Mouse (Mus musculus): ENCODE data around the gene Cnn2.

Cnn2 gene

DNA sequence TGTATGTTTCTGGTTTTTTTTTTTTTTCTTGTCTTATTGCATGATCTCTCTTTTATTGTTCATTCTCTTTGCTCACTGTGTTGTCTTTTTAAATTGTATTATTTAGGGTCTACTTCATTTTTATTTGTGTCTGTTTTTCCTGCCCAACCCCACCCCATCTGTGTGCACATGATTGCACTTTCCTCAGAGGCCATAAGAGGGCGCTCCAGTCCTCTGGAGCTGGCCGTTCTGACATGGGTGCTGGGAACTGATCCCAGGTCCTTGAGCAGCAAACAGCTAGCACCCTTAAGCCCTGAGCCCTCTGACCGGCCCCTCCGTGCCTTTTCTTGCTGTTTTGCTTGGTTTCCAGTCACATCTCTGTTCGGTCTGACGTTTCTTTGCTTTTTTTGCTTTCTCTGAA, 3.2 kb downstream of the Cnn2 start:
- no peak for DNase-seq

DNA sequence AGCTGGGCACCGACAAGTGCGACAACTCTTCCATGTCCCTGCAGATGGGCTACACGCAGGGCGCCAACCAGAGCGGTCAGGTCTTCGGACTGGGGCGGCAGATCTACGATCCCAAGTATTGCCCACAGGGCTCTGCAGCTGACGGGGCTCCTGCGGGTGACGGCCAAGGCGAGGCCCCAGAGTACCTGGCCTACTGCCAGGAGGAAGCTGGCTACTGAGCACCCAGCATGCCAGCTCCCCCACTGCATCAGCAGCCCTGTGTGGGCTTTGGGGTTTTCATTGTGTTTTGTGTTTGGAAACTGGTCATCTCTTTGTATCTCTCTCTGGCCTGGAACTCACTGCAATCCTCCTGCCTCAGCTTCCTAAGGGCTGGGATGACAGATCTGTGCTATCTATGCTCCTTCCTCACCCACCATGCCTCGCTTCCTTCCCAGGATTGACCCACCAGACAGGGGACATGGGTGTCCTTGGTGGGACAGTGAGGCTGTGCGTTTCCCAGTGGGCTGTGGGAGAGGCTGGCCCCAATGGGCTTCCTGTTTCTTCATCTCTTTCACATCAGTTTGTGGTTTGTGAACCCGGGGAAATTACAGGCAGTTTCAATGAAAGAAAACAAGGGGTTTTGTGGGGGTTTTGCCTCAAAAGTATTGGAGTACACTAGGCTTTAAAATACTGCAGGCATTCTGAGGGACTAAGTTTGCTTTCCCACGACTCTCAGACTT, 6.2 kb downstream of the Cnn2 start:
- DNase-seq: peak; percentile 45 to 63

DNA sequence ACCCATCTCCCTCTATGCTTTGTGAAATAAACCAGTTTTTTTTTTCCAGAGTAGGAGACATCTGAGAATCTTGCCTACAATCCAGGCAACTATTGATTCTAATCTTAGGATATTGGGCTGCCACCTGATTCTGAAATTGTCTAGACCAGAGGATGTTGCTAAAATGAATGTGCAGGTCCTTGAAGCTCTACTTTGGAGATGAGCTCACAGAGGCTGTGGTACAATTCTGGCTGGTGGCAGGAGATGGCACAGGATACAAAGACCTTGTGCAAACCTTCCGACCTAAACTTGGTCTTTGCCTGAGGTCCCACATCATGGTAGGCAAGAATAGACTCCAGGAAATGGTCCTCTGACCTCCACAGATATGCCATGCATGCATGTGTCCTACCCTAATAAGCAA, 7.3 kb downstream of the Cnn2 start:
- no peak for DNase-seq

DNA sequence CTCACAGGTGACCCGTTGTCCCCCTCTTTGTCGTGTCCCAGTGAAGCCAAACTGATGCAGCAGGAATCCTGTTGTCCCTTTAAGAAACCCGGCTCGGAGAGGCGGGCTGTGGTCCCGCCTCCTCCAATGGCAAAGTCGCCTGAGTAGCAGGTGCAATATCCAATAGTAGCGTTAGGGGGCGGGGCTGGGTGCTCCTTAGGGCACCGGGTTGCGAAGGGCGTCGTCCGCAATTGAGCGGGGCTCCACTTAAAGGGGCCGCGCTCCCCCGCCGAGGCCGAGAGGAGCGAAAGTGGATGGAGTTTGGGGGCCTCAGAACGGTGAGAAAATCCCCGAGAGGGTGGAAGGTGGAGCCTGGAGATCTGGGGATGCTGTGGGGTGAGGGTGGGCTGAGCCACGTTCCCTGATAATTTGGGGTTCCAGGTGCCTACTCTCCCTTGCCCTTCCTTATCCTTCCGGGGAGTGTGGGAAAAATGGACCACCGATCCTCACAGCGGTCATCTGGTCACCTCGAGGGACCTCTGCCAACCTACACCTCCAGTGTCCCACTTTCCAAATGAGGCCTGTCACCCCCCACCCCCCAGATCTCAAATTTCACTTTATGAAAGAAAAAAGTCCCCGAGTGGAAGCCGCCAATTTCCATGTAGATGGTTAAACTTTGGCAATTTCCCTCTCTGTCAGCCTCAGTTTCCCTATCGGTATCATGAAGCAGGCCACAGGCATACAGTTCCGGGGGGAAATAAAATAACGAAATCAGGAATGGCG, 8.1 kb downstream of the Cnn2 start, which contains the start of gene Abca7:
Gene Abca7 (plus strand): TSS at position 223 of the 762 bp plus-strand sequence.
- peak; percentile 99 for DNase-seq

DNA sequence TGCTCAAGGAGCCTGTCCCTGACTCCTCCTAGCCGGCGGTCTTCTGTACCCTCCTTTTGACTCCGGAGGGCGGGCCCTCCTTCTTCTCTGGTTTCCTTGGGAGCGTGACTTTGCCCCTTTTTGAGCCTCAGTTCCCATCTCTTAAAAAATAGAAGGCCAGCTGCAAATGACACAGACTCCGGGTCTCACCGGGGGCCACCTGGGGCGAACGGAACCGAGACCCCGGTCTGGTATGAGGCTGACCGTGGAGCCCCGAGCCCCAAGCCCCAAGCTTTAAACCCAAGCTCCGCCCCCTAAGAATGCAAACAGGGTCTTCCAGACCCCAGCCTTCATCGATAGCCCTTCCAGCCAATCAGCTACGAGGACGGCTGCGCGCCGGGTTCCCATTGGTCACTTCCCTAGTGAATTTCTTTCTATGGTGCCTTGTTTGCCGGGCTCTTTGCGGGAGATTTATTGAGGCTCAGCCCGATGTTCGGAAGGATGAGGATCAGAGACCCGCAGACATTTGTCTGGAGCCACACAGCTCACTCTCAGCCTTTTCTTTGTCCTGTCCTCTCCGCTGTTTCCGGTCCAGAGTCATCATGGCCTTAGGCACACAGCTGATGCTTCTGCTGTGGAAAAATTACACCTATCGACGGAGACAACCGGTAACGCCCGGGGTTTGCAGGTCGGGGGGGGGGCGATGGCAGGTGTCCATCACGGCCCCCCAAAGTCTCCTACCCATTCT, 8.8 kb downstream of the Cnn2 start:
- peak; percentile 83 to 89 for DNase-seq

DNA sequence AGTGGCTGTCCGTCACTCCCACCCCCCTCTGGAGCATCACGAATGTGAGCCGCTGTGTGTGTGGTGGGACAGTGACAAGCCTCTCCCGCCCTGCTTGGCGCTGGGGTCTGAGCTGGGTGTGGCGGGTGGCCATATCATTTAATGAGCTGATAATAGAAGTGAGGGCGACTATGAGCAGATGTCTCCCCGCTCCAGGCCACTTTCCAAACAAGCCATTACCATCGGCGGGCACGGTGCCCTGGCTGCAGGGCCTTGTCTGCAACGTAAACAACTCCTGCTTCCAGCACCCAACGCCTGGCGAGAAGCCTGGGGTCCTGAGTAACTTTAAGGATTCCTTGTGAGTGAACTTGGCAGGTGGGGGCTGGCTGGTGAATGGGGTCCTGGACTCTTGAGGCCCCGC, 9.4 kb downstream of the Cnn2 start:
- DNase-seq: peak in 1 of 2 experiments; percentile 48

DNA sequence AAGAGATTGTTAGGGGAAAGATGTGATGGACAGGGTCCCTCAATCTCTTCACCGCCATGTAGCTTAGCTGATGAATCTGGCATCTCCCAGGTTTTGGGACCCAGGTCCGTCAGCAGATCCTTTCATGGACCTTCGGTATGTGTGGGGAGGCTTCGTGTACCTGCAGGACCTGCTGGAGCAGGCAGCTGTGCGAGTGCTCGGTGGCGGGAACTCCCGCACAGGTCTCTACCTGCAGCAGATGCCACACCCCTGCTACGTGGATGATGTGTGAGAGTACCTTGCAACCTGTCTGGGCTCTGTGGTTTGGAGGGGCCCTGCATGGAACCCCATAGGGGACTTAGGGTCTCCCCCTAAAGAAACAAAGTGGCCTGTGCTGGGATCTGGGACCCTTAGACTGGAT, 13.6 kb downstream of the Cnn2 start:
- DNase-seq: no peak

DNA sequence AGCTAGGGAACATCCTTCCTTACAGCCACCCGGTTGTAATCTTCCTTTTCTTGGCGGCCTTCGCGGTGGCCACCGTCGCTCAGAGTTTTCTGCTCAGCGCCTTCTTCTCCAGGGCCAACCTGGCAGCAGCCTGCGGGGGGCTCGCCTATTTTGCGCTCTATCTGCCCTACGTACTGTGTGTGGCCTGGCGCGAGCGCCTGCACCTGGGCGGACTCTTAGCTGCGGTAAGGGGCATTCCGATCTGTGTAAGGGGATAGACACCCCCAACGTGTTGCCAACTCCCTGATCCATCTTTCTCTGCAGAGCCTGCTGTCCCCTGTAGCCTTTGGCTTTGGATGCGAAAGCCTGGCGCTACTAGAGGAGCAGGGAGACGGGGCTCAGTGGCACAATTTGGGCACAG, 14.4 kb downstream of the Cnn2 start:
- DNase-seq: no peak

DNA sequence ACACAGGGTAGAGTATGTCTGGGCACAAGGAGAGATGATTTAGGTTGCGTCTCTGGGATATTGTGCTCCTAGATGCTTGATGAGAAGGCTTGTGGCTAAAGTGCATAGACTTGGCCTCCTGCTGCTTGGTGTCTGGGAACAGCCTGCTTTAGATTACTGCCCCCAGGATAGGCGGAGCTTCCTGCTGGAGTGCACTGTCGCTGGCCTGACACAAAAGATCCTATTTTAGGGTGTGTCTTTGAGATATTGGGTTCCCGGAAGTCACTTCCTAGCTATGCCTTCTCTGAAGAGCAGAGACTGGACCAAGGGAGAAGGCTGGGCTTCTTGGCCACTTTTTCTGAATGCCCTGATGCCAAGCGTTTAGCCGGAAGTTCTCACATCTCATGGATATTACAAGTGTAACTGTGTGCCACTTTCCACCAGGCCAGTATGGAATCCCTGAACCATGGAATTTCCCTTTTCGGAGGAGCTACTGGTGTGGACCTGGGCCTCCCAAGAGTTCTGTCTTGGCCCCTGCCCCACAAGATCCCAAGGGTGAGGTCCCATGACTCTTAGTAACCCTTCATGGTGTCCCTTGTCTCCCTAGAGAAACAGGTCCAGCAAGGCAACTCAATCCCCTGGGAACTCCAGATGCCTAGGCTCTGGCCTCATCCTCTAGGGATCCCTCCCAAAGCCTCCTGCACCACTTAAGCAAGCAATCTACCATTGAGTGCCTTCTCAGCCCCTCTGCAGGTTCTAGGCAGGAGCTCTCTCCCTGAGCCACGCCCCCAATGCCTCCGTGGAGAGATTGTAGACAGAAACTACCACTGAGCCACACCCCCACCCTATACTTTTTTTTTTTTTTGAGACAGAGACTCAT, 15.2 kb downstream of the Cnn2 start:
- DNase-seq: peak in 1 of 2 experiments; percentile 38

DNA sequence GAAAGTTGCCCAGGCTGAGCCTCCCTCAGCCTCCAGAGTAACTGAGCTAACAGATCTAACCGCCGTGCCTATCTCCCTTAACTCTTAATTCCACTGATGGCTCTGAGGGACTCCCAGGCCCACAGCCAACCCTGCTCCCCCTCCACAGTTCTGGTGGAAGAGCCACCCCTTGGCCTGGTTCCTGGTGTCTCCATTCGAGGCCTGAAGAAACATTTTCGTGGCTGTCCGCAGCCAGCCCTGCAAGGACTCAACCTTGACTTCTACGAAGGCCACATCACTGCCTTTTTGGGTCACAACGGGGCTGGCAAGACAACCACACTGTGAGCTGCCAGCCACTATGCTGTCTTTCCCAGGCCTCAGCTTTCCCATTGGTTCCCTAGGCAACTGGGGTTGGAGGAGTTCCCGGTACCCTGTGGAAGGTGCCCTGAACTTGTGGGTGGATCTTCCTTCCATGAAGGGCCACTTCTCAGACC, 15.9 kb downstream of the Cnn2 start:
- DNase-seq: no peak

DNA sequence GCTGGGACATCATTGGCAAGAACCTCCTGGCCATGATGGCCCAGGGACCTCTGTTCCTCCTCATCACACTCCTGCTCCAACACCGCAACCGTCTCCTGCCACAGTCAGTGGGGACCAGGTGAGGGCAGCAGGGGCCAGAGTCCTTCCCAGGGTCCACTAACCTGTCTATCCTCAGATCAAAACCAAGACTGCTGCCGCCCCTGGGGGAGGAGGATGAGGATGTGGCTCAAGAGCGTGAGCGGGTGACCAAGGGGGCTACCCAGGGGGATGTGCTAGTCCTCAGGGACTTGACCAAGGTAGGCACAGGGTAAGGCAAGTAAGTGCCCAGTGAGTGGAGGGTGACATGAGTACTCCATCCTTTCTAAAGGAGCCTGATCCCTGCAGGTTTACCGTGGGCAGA, 23.4 kb downstream of the Cnn2 start:
- no peak for DNase-seq

DNA sequence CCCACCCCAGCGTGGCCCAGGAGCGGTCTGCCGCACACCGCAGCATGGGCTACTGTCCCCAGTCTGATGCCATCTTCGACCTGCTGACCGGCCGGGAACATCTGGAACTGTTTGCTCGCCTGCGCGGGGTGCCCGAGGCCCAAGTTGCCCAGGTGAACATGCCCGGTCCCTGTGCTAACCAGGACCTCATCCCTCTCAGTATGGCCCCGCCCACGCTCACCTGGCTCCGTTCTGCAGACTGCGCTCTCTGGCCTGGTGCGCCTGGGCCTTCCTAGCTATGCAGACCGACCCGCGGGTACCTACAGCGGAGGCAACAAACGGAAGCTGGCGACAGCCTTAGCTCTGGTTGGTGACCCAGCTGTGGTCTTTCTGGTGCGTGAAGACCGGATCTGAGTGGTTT, 25.2 kb downstream of the Cnn2 start:
- DNase-seq: no peak

DNA sequence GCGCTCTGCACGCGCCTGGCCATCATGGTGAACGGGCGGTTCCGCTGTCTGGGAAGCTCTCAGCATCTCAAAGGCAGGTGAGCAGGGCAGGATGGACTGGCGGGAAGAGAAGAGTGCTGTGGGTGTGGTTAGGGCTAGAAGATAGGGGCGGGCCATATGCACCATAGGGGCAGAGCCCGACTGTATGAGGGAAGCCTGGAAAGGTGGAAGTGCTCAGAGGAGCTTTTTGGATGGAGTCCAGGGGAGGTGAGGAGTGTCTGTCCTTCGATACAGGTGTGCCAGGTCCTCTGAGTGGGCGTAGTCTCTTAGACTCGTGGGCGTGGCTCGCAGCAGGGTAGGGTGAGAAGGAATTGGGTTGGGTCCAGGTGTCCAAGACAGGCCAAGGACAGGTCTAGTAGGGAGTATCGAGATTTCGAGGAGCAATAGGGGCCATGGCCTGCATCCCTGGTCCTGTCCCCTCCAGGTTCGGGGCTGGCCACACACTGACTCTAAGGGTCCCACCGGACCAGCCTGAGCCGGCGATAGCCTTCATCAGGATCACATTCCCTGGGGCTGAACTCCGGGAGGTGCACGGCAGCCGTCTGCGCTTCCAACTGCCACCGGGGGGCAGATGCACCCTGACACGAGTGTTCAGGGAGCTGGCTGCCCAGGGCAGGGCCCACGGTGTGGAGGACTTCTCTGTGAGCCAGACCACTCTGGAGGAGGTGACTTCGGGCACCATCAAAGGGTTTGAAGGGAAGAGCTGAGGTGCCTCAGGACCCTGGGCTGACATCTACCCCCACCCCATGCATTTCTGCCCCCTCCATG, 26.3 kb downstream of the Cnn2 start:
- peak in 1 of 2 experiments; percentile 49 for DNase-seq

DNA sequence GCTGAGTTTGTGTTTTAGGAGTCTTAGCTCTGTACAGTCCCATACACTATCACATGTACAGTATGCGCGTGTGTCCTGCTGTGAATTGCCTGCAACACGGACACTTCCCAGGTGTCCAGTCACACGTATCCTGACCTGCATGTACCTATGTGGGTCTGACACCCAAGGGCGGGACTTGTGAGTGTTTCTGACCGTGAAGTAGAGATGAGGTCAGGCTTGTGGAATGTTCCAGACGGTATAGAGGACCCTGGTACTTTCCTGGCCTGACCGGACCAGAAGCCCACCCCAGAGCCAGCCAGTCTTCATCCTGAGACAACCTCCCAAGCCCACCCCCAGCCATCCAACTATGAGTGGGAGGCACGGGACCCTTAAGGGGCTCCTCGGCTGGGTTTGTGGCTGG, 27.2 kb downstream of the Cnn2 start:
- DNase-seq: no peak

DNA sequence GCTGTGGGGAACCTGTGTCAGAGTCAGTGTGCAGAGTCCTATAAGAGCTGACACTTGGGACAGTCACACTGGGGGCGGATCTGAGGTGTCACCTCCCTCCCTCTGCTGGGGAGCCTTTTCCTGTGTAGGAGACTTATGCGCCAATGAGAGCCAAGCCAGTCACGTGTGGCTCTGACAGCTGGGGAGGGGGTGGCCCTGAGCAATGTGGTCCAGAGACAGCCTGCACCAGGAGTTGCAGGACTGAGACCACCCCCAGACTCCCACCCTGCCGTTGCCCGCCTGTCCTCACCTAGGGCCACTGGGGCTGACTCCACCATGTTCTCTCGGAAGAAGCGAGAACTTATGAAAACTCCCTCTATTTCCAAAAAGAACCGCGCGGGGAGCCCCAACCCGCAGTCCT, 28.1 kb downstream of the Cnn2 start, which contains the start of gene Arhgap45:
Gene Arhgap45 (plus strand): TSS at position 143 of the 400 bp plus-strand sequence.
- peak in 1 of 2 experiments; percentile 42 for DNase-seq

DNA sequence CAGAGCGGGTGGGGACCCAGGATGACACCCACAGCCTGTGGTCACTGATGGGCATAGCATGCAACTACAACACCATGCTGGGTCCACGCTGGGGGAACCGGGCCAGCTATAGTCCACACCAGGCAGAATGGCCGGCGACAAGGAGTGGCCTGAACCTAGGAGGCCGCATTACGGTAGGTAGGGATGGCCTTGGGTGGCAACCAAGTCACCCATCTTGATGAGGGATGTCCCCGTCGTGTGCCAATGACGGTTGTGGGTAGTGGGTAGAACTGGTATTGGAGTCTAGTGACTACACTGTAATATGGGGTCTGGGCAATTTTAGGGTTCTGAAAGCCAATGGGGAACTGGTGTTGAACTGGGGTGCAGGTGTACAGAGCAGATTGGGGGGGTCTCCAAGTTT, 28.5 kb downstream of the Cnn2 start:
- no peak for DNase-seq

DNA sequence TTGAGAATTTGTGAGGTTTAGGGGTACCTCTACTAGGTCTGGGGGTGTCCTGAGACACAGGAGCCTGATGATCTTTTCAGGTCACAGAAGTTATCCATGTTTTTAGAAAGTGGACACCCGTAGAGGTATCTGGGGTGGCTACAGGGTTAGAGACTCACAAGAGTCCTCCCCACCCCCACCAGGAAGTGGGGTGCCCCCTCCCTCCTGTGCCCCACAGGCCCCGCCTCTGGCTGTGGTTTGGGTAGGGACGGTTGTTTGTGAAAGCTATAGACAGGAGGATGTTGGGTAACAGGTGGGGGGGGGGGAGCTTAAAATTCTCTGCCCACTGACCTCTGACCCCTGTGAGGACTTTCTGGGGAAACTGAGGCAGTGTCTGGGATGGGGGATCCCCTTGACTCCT, 29.0 kb downstream of the Cnn2 start:
- DNase-seq: no peak

DNA sequence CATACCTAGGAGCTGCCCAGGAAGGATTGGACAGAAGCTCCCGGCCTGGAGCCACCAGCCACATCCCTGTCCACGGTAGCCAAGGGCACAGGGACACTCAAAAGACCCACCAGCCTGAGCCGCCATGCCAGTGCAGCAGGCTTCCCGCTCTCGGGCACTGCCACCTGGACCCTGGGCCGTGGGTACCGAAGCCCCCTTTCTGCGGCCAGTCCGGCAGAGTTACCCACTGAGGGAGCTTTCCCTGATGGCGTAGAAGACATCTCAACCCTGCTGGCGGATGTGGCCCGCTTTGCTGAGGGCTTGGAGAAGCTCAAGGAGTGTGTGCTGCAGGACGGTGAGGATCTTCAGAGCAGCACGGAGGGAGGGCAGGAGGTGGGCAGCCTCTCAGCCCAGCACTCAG, 29.4 kb downstream of the Cnn2 start:
- no peak for DNase-seq

DNA sequence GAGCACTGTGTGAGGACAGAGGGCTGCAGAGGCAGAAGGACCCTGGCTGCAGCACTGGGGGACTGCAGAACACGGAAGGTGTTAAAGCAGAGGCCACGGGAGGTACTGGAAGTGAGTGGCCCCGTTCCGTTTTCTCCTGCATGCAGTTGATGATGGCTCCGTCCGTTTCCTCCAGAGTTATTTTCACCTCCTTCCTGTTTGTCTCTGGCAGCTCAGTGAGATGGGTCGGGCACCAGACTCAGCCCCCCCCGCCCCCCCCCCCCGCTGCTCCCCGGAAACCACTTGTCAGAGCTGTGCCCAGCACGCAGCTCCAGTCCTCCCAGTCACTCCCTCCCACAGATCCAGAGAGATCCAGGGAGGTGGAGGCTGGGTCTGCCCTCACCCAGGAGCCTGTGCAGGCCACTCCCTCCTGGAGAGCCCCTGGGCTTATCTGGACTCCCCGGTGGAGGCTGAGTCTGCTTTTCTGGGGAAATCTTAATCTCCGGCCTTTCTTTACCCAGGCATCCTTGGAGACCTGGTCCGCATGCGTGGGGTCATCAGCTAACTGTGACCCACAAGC, 30.4 kb downstream of the Cnn2 start:
- DNase-seq: peak; percentile 41 to 58

DNA sequence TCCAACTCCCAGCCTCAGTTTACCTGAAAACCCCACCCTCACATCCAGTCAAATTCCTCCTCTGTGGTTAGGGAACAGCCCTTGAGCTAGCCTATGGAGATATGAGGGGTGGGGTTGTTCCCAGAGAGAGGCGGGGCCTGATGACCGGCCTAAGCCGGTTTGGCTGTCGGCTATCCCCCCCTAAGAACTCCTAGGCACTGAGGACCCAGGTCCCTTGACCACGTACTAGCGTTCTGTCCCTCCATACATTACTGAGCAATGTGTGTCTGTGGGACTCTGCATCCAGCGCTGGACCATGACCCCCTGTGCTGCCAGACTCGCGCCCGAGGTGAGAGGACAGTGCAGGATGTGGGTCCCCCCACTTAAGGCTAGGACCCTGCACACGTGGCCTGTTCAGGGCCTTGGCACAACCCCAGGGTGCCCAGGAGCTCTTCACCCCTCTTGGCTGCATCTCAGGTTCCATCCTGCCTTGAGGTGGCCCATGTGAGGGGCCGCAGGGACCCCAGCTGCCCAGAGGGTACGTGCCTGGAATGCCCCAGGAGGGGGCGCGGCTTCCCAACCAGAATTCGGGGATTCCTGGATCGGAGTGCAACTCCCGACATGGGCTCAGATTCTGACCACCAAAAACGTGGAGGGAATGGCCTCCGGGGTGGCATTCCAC, 31.2 kb downstream of the Cnn2 start:
- DNase-seq: peak; percentile 55 to 66

DNA sequence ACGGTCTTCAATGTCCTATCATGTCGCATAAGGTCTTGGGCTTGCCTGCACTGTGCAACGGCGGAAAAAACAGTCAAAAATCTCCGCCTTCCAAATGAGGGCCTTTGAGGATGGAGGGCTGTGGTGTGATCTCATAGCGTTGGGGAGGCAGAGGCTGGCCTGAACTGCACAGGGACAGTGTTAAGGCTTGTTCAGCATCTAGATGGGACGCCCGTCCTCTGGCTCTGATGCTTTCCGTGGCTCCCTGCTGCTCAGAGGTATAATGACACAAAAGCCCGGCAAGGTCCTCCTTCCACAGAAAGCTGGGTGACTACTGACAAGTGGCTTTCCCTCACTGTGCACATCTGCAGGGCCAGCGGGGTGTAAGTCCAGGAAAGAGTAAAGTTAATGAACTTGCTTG, 31.8 kb downstream of the Cnn2 start:
- DNase-seq: no peak
